Mouse (Mus musculus) hindbrain, embryonic 11.5 days (tissue): Measurements from ENCODE around the gene Asic5. TPM values are rescaled to one million over a fixed set of nuclear protein-coding genes. Genes with fewer than 3 reads are reported as not detected.

ENCODE experiments used
- ATAC-seq: fragments of 200-750 bp; cut with Nextera tagmentation; 2 replicates; pipeline ENCODE4 v1.8.0; 2017; ENCODE audit warnings: mild to moderate bottlenecking, moderate TSS enrichment, moderate library complexity; ENCODE audit not compliant: low FRiP score
- DNase-seq: peaks from one replicate; pipeline ENCODE4 v3.0.0-alpha.2; 2015; ENCODE audit warnings: low spot score
- H3K27ac ChIP-seq: fragments of 300-500 bp; sonication (generic); 2 replicates; pipeline ENCODE4 v1.5.1; 2014; ENCODE audit warnings: mild to moderate bottlenecking, low read depth, low read length
- H3K27me3 ChIP-seq: fragments of 300-500 bp; sonication (generic); 2 replicates; pipeline ENCODE4 v1.6.1; 2014; ENCODE audit warnings: mild to moderate bottlenecking, low read length, moderate library complexity, mixed read lengths; ENCODE audit not compliant: control insufficient read depth, insufficient read depth
- H3K36me3 ChIP-seq: fragments of 300-500 bp; sonication (generic); 2 replicates; pipeline ENCODE4 v1.6.1; 2014; ENCODE audit warnings: mild to moderate bottlenecking, low read length, moderate library complexity, mixed read lengths; ENCODE audit not compliant: control insufficient read depth, insufficient read depth
- H3K4me1 ChIP-seq: fragments of 300-500 bp; sonication (generic); replicated peaks from 2 replicates; pipeline ENCODE4 v1.6.1; 2014; ENCODE audit warnings: low read length, mixed read lengths; ENCODE audit not compliant: control insufficient read depth, insufficient read depth
- H3K4me2 ChIP-seq: fragments of 300-500 bp; sonication (generic); replicated peaks from 2 replicates; pipeline ENCODE4 v1.6.1; 2014; ENCODE audit warnings: mild to moderate bottlenecking, low read depth, low read length
- H3K4me3 ChIP-seq: fragments of 300-500 bp; sonication (generic); 2 replicates; pipeline ENCODE4 v1.5.1; 2014; ENCODE audit warnings: low read depth, low read length
- H3K9ac ChIP-seq: fragments of 300-500 bp; sonication (generic); 2 replicates; pipeline ENCODE4 v1.6.1; 2014; ENCODE audit warnings: low read depth, low read length
- H3K9me3 ChIP-seq: fragments of 300-500 bp; sonication (generic); 2 replicates; pipeline ENCODE4 v1.6.1; 2016; ENCODE audit warnings: low read length; ENCODE audit not compliant: control insufficient read depth
- WGBS: fragments of 180-500 bp; shearing (Covaris S2); extraction: QIAGEN DNeasy Blood & Tissue Kit; methylation state at CpG from one replicate; pipeline ENCODE4 v1.1.7; 2014; 5-methylcytosine and 5-hydroxymethylcytosine counted together
- polyA plus RNA-seq: library from polyadenylated mRNA; unstranded; fragments of >200 nt; fragmentation: Nextera tagmentation; extraction: Ambion mirVana; gene quantifications from 2 replicates; pipeline ENCODE4 v1.2.1, GENCODE M21; 2014

The Asic5 gene
- polyA plus RNA-seq, 1 experiment from 2014 or later = not detected

- ATAC-seq (peak; percentile 46), DNase-seq (peak; percentile 32)
- Histone ChIP-seq H3K4me1 (no peaks in the 10 kb centered on the region), H3K4me2 (no peak overlapping the region), H3K27me3 (no peaks in the 10 kb centered on the region), H3K9me3 (no peaks in the 10 kb centered on the region), H3K4me3 (no peak overlapping the region), H3K9ac (no peak overlapping the region), H3K27ac (no peak overlapping the region), H3K36me3 (no peaks in the 10 kb centered on the region)
- 70% methylated on average over 4 of the region's 4 CpGs for WGBS
These were observed 66.0 kb downstream of the Asic5 start for GRCm38 (mm10) chr3:82048078-82048477.

GRCm38 (mm10) chr3:82048681-82049080 is 66.6 kb downstream of the Asic5 start:
- no peak overlapping the region for H3K9ac ChIP-seq
- no peak overlapping the region for H3K4me3 ChIP-seq
- no peaks in the 10 kb centered on the region for H3K36me3 ChIP-seq
- no peaks in the 10 kb centered on the region for H3K27me3 ChIP-seq
- H3K9me3 ChIP-seq = no peaks in the 10 kb centered on the region
- ATAC-seq (no peak), DNase-seq (peak; percentile 31)
- 65% methylated on average over 7 of the region's 7 CpGs for WGBS
- H3K27ac ChIP-seq = no peak overlapping the region
- H3K4me1 ChIP-seq = no peaks in the 10 kb centered on the region
- H3K4me2 ChIP-seq = no peak overlapping the region

GRCm38 (mm10) chr3:82051468-82051867 is 69.4 kb downstream of the Asic5 start:
- no peak for DNase-seq
- H3K27ac ChIP-seq = no peak overlapping the region
- H3K4me3 ChIP-seq = no peak overlapping the region
- H3K9me3 ChIP-seq = no peaks in the 10 kb centered on the region
- H3K4me2 ChIP-seq = no peak overlapping the region
- H3K4me1 ChIP-seq = no peaks in the 10 kb centered on the region
- no peak for ATAC-seq
- no peak overlapping the region for H3K9ac ChIP-seq
- no peaks in the 10 kb centered on the region for H3K36me3 ChIP-seq
- H3K27me3 ChIP-seq = no peaks in the 10 kb centered on the region

DNA sequence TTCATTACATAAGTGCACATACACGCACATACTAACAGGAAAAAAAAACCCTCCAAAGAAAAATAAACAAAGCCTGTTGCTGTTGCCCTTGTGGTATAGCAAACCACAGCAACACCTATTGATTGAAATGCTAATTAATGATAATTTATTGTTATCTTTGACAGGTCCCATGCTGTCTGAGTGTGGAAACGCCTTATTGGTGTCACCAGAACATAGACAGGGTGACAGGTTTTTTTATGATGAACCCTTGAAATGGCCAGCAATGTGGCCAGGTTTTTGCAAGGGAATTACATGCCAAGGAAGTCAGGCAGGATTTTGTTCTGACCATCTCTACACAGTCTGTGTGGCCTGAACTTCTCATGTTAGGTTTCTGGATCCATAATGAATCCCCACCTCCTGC is 69.9 kb downstream of the Asic5 start:
- WGBS = 52% methylated on average over 2 of the region's 2 CpGs
- ATAC-seq (no peak), DNase-seq (no peak)

GRCm38 (mm10) chr3:82054283-82054974 is 72.3 kb downstream of the Asic5 start:
- DNase-seq = no peak
- no peak for ATAC-seq
- H3K4me3 ChIP-seq = no peak overlapping the region
- no peaks in the 10 kb centered on the region for H3K27me3 ChIP-seq
- no peak overlapping the region for H3K9ac ChIP-seq
- no peaks in the 10 kb centered on the region for H3K36me3 ChIP-seq
- no peaks in the 10 kb centered on the region for H3K4me1 ChIP-seq
- WGBS = 69% methylated on average over 5 of the region's 5 CpGs
- H3K4me2 ChIP-seq = no peak overlapping the region
- no peak overlapping the region for H3K27ac ChIP-seq
- H3K9me3 ChIP-seq = no peaks in the 10 kb centered on the region

More for the DNA sequence above, 69.9 kb downstream of the Asic5 start:
- Histone ChIP-seq H3K27me3 (no peaks in the 10 kb centered on the region), H3K9ac (no peak overlapping the region), H3K4me1 (no peaks in the 10 kb centered on the region), H3K4me3 (no peak overlapping the region), H3K36me3 (no peaks in the 10 kb centered on the region), H3K9me3 (no peaks in the 10 kb centered on the region), H3K4me2 (no peak overlapping the region), H3K27ac (no peak overlapping the region)

DNA sequence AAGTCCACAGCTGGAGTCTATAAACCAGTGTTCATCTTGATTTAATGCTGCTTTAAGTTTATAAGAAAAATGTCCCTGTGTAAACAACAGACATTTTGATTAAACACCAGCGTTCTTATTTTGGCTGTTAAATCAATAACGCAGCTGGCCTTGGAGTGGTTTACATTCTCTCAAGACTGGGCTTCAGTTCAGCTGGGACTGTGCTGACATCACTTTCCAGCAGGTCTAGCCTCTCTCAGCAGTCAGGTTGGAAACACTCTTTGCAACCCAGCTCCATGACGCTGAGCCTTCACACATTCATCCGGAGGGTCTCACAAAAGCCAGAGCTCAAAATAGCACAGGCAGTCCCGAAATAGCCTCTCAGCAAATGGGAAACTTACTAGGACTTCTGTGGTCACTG is 75.1 kb downstream of the Asic5 start:
- H3K27ac ChIP-seq = no peak overlapping the region
- no peaks in the 10 kb centered on the region for H3K36me3 ChIP-seq
- DNase-seq = no peak
- H3K4me1 ChIP-seq = no peaks in the 10 kb centered on the region
- ATAC-seq = no peak
- 70% methylated on average over 5 of the region's 5 CpGs for WGBS
- no peaks in the 10 kb centered on the region for H3K9me3 ChIP-seq
- no peak overlapping the region for H3K4me2 ChIP-seq
- H3K4me3 ChIP-seq = no peak overlapping the region
- H3K27me3 ChIP-seq = no peaks in the 10 kb centered on the region
- H3K9ac ChIP-seq = no peak overlapping the region

GRCm38 (mm10) chr3:82061402-82062180 is 79.5 kb downstream of the Asic5 start:
- ATAC-seq = no peak

DNA sequence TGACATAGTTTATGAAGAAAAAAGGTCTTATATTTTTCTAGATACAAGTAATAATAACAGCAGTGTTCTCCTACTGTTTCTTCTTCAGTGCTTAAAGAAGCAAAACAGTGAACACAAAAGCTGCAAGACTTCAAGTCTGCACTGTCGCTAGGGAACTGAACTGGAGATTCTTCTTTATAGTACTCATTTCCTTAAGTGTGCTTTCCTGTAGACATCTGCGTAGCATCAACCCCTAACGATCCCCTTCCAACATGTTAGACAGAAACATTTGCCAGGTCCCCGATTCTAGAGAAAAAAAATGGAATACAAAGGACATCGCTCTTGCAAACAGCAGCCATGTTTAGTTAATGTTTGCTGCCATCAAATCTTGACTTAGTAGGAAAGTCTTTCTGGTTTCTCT is 85.7 kb downstream of the Asic5 start:
- Histone ChIP-seq H3K9me3 (no peaks in the 10 kb centered on the region), H3K36me3 (no peaks in the 10 kb centered on the region), H3K27me3 (peaks cover 2% of the 10 kb centered on the region; the same call in 1 of the 2 replicates), H3K4me1 (no peaks in the 10 kb centered on the region), H3K4me3 (no peak overlapping the region), H3K27ac (no peak overlapping the region), H3K4me2 (no peak overlapping the region), H3K9ac (no peak overlapping the region)
- ATAC-seq (no peak), DNase-seq (no peak)
- 94% methylated on average over 5 of the region's 5 CpGs for WGBS

More at GRCm38 (mm10) chr3:82061402-82062180, 79.5 kb downstream of the Asic5 start:
- Histone ChIP-seq H3K27ac (no peak overlapping the region), H3K36me3 (no peaks in the 10 kb centered on the region), H3K9me3 (no peaks in the 10 kb centered on the region), H3K27me3 (peaks cover 2% of the 10 kb centered on the region; the same call in 1 of the 2 replicates), H3K4me2 (no peak overlapping the region), H3K4me3 (no peak overlapping the region), H3K9ac (no peak overlapping the region), H3K4me1 (no peaks in the 10 kb centered on the region)
- 43% methylated on average over 9 of the region's 9 CpGs for WGBS
- no peak for DNase-seq
